Mouse (Mus musculus): ENCODE data around the gene Gm6525. TPM values are rescaled to one million over a fixed set of nuclear protein-coding genes. Genes with fewer than 3 reads are reported as not detected.

Gene Gm6525
- polyA plus RNA-seq, 1 experiment, result not detected

GRCm38 (mm10) chr3:84217961-84218351, 44.1 kb downstream of the Gm6525 start:
- H3K27me3 ChIP-seq (replicated peaks), result peaks cover 65% of the 10 kb centered on the region
- no peaks in the 10 kb centered on the region for H3K9me3 ChIP-seq
- TF ChIP-seq FLI1 (IDR thresholded peaks at IDR 0.05; ENCODE audit: low read length), result no peak
- no peak for TF ChIP-seq GATA1 (IDR thresholded peaks at IDR 0.05; ENCODE audit: borderline replicate concordance, low read length)
- no peaks in the 10 kb centered on the region for H3K36me3 ChIP-seq (replicated peaks; ENCODE audit: low read length)
- peaks cover 11% of the 10 kb centered on the region for H3K4me1 ChIP-seq
- no peak overlapping the region for H3K4me3 ChIP-seq (replicated peaks)

GRCm38 (mm10) chr3:84218498-84218897, 44.6 kb downstream of the Gm6525 start:
- H3K9me3 ChIP-seq, result no peaks in the 10 kb centered on the region
- H3K4me1 ChIP-seq, result peaks cover 11% of the 10 kb centered on the region
- TF ChIP-seq GATA1 (IDR thresholded peaks at IDR 0.05; ENCODE audit: borderline replicate concordance, low read length), result no peak
- no peak for TF ChIP-seq FLI1 (IDR thresholded peaks at IDR 0.05; ENCODE audit: low read length)
- no peak overlapping the region for H3K4me3 ChIP-seq (replicated peaks)
- peaks cover 68% of the 10 kb centered on the region for H3K27me3 ChIP-seq (replicated peaks)
- no peaks in the 10 kb centered on the region for H3K36me3 ChIP-seq (replicated peaks; ENCODE audit: low read length)

GRCm38 (mm10) chr3:84219166-84219710, 45.3 kb downstream of the Gm6525 start:
- no peaks in the 10 kb centered on the region for H3K9me3 ChIP-seq
- H3K27me3 ChIP-seq (replicated peaks), result peaks cover 73% of the 10 kb centered on the region
- H3K4me1 ChIP-seq, result peaks cover 11% of the 10 kb centered on the region
- no peaks in the 10 kb centered on the region for H3K36me3 ChIP-seq (replicated peaks; ENCODE audit: low read length)
- no peak overlapping the region for H3K4me3 ChIP-seq (replicated peaks)
- TF ChIP-seq GATA1 (IDR thresholded peaks at IDR 0.05; ENCODE audit: borderline replicate concordance, low read length) (no peak), FLI1 (IDR thresholded peaks at IDR 0.05; ENCODE audit: low read length) (no peak)

GRCm38 (mm10) chr3:84219720-84220273, 45.9 kb downstream of the Gm6525 start:
- no peak for TF ChIP-seq FLI1 (IDR thresholded peaks at IDR 0.05; ENCODE audit: low read length)
- TF ChIP-seq GATA1 (IDR thresholded peaks at IDR 0.05; ENCODE audit: borderline replicate concordance, low read length), result no peak
- Histone ChIP-seq H3K36me3 (replicated peaks; ENCODE audit: low read length) (no peaks in the 10 kb centered on the region), H3K9me3 (no peaks in the 10 kb centered on the region), H3K27me3 (replicated peaks) (peaks cover 69% of the 10 kb centered on the region), H3K4me3 (replicated peaks) (no peak overlapping the region), H3K4me1 (peaks cover 11% of the 10 kb centered on the region)

GRCm38 (mm10) chr3:84220326-84220725, 46.4 kb downstream of the Gm6525 start:
- H3K27me3 ChIP-seq (replicated peaks), result peaks cover 64% of the 10 kb centered on the region
- peaks cover 11% of the 10 kb centered on the region for H3K4me1 ChIP-seq
- H3K4me3 ChIP-seq (replicated peaks), result peak overlapping the region; percentile 40
- no peaks in the 10 kb centered on the region for H3K36me3 ChIP-seq (replicated peaks; ENCODE audit: low read length)
- no peaks in the 10 kb centered on the region for H3K9me3 ChIP-seq
- no peak for TF ChIP-seq GATA1 (IDR thresholded peaks at IDR 0.05; ENCODE audit: borderline replicate concordance, low read length)
- no peak for TF ChIP-seq FLI1 (IDR thresholded peaks at IDR 0.05; ENCODE audit: low read length)

- H3K4me3 ChIP-seq (replicated peaks), result peak overlapping the region; percentile 55
- H3K27me3 ChIP-seq (replicated peaks), result peaks cover 64% of the 10 kb centered on the region
These were observed 46.8 kb downstream of the Gm6525 start for GRCm38 (mm10) chr3:84220748-84221147.

More at GRCm38 (mm10) chr3:84220748-84221147, 46.8 kb downstream of the Gm6525 start:
- Histone ChIP-seq H3K36me3 (replicated peaks; ENCODE audit: low read length) (no peaks in the 10 kb centered on the region), H3K4me1 (peaks cover 11% of the 10 kb centered on the region), H3K9me3 (no peaks in the 10 kb centered on the region)
- no peak for TF ChIP-seq GATA1 (IDR thresholded peaks at IDR 0.05; ENCODE audit: borderline replicate concordance, low read length)
- TF ChIP-seq FLI1 (IDR thresholded peaks at IDR 0.05; ENCODE audit: low read length), result no peak

Other genes starting within 250 kb of the Gm6525 start
- gene Tmem131l, start 133.9 kb upstream of the Gm6525 start, polyA plus RNA-seq (2012; ENCODE audit: insufficient read depth, low replicate concordance), result 24.6 and 75.9 TPM in 2 replicates
- 2.8 TPM in 1 of 2 replicates, not detected in the other for gene Mnd1, start 18.3 kb upstream of the Gm6525 start, polyA plus RNA-seq (2012; ENCODE audit: insufficient read depth, low replicate concordance)
- gene Trim2, start 132.8 kb downstream of the Gm6525 start, polyA plus RNA-seq (2012; ENCODE audit: insufficient read depth, low replicate concordance), result not detected in 2 replicates